Mouse (Mus musculus) c-Kit-positive CD71-positive TER-119-positive erythroid progenitor cells, embryonic 14.5 days (primary cell): ENCODE data around the gene Foxj3.

ENCODE experiments used
- DNase-seq: peaks from one replicate; pipeline ENCODE4 v3.0.0-alpha.2; 2013; ENCODE audit warnings: low spot score

Gene Foxj3

GRCm38 (mm10) chr4:119637176-119637845 is 100.5 kb downstream of the Foxj3 start, which contains the start of gene Guca2a:
Gene Guca2a (plus strand): TSS chr4:119637704.
- DNase-seq = no peak

- no peak for DNase-seq
Measured at GRCm38 (mm10) chr4:119637946-119638345, 101.1 kb downstream of the Foxj3 start.

- DNase-seq = no peak
Measured at GRCm38 (mm10) chr4:119638656-119639055, 101.9 kb downstream of the Foxj3 start.

- DNase-seq = no peak
Measured at GRCm38 (mm10) chr4:119642666-119643065, 105.9 kb downstream of the Foxj3 start.

- DNase-seq = no peak
Measured at GRCm38 (mm10) chr4:119657011-119657410, 120.2 kb downstream of the Foxj3 start.

- DNase-seq = no peak
Measured at GRCm38 (mm10) chr4:119658246-119658645, 121.4 kb downstream of the Foxj3 start.

- no peak for DNase-seq
Measured at GRCm38 (mm10) chr4:119658731-119659130, 121.9 kb downstream of the Foxj3 start, which contains the start of gene Guca2b. Gene Guca2b (minus strand): TSS chr4:119658954.

GRCm38 (mm10) chr4:119660007-119660406 is 123.2 kb downstream of the Foxj3 start:
- no peak for DNase-seq

GRCm38 (mm10) chr4:119662151-119662550 is 125.3 kb downstream of the Foxj3 start:
- DNase-seq = no peak

- no peak for DNase-seq
Measured at GRCm38 (mm10) chr4:119662976-119663375, 126.2 kb downstream of the Foxj3 start.

- no peak for DNase-seq
Measured at GRCm38 (mm10) chr4:119663409-119664095, 126.7 kb downstream of the Foxj3 start.

- no peak for DNase-seq
Measured at GRCm38 (mm10) chr4:119665166-119665565, 128.4 kb downstream of the Foxj3 start.

- no peak for DNase-seq
Measured at GRCm38 (mm10) chr4:119666116-119666515, 129.3 kb downstream of the Foxj3 start.

- DNase-seq = peak; percentile 26
Measured at GRCm38 (mm10) chr4:119667454-119667853, 130.7 kb downstream of the Foxj3 start.

- no peak for DNase-seq
Measured at GRCm38 (mm10) chr4:119668185-119668584, 131.4 kb downstream of the Foxj3 start.

GRCm38 (mm10) chr4:119668596-119668995 is 131.8 kb downstream of the Foxj3 start:
- DNase-seq = no peak

GRCm38 (mm10) chr4:119669356-119670209 is 132.8 kb downstream of the Foxj3 start:
- no peak for DNase-seq

- DNase-seq = no peak
Measured at GRCm38 (mm10) chr4:119670210-119670555, 133.4 kb downstream of the Foxj3 start.

GRCm38 (mm10) chr4:119670736-119671135 is 133.9 kb downstream of the Foxj3 start:
- DNase-seq = no peak

- DNase-seq = no peak
Measured at GRCm38 (mm10) chr4:119671164-119671563, 134.4 kb downstream of the Foxj3 start.

GRCm38 (mm10) chr4:119672685-119673084 is 135.9 kb downstream of the Foxj3 start:
- DNase-seq = no peak
